Mouse (Mus musculus): ENCODE results near the gene Rhoa.

DNA sequence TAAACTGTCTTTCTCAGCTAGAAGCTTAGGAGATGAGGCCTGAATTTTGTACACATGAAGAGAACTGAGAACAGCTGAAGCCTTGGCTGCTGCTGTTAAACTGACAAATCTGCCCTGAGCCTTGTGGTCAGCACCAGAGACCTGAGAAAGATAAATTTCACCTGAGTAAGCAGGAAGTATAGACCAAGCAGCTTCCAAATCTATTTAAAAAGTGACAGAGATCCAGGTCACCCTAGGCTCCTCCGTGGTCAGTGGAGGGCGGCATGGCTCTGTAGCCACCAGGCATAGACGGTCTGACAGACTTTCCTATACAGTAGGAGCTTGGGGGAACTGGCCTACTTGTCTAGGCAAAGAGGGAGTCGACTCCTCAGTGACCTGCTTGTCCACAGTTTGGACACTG, 80.9 kb downstream of the Rhoa start:
- TF ChIP-seq CTCF (IDR thresholded peaks at IDR 0.05; ENCODE audit: borderline replicate concordance, control insufficient read depth, extremely low read depth, insufficient read depth, low read length, poor library complexity), result no peak
- TF ChIP-seq POLR2A (IDR thresholded peaks at IDR 0.05; ENCODE audit: control insufficient read depth, extremely low read depth, insufficient read depth, low read length, poor library complexity), result no peak

Measured in thymus, adult 2 months (tissue).